Mouse (Mus musculus): ENCODE measurements around the gene Zfp108.

Gene Zfp108

GRCm38 (mm10) chr7:24286090-24286489, 31.5 kb downstream of the Zfp108 start:
- no peak for DNase-seq (ENCODE audit: low spot score)

- DNase-seq (ENCODE audit: low spot score), result no peak
Observed at GRCm38 (mm10) chr7:24286916-24287315, 32.3 kb downstream of the Zfp108 start.

- no peak for DNase-seq (ENCODE audit: low spot score)
Observed at GRCm38 (mm10) chr7:24287670-24288069, 33.1 kb downstream of the Zfp108 start.

GRCm38 (mm10) chr7:24288512-24288911, 33.9 kb downstream of the Zfp108 start:
- DNase-seq (ENCODE audit: low spot score), result no peak

GRCm38 (mm10) chr7:24290106-24290693, 35.6 kb downstream of the Zfp108 start:
- DNase-seq (ENCODE audit: low spot score), result no peak

GRCm38 (mm10) chr7:24291387-24292090, 36.9 kb downstream of the Zfp108 start:
- no peak for DNase-seq (ENCODE audit: low spot score)

- no peak for DNase-seq (ENCODE audit: low spot score)
Observed at GRCm38 (mm10) chr7:24293061-24293851, 38.7 kb downstream of the Zfp108 start.

- no peak for DNase-seq (ENCODE audit: low spot score)
Observed at GRCm38 (mm10) chr7:24294763-24295162, 40.2 kb downstream of the Zfp108 start.

GRCm38 (mm10) chr7:24295376-24295775, 40.8 kb downstream of the Zfp108 start:
- no peak for DNase-seq (ENCODE audit: low spot score)

GRCm38 (mm10) chr7:24296386-24296785, 41.8 kb downstream of the Zfp108 start:
- DNase-seq (ENCODE audit: low spot score), result no peak

- no peak for DNase-seq (ENCODE audit: low spot score)
Observed at GRCm38 (mm10) chr7:24297361-24298095, 42.9 kb downstream of the Zfp108 start.

- peak; percentile 27 for DNase-seq (ENCODE audit: low spot score)
Observed at GRCm38 (mm10) chr7:24298635-24298972, 44.0 kb downstream of the Zfp108 start.

GRCm38 (mm10) chr7:24298973-24299708, 44.5 kb downstream of the Zfp108 start:
- peak; percentile 74 for DNase-seq (ENCODE audit: low spot score)

GRCm38 (mm10) chr7:24299823-24300481, 45.4 kb downstream of the Zfp108 start:
- DNase-seq (ENCODE audit: low spot score), result no peak

- peak; percentile 75 for DNase-seq (ENCODE audit: low spot score)
Observed at GRCm38 (mm10) chr7:24300771-24301282, 46.2 kb downstream of the Zfp108 start, which contains the start of gene Zfp61. TSS of gene Zfp61 (minus strand) at chr7:24301232.
